Mouse (Mus musculus) CD4-positive helper T cell, adult 2 months (primary cell): Measurements from ENCODE around the gene Rsph10b.
A peak's percentile ranks its signal among the peaks of the same experiment; 100 is the strongest.

Experiments used
- DNase-seq: peaks from one replicate; pipeline ENCODE4 v3.0.0-alpha.2; 2012; ENCODE audit warnings: low read depth, missing footprints, low spot score

The Rsph10b gene

DNA sequence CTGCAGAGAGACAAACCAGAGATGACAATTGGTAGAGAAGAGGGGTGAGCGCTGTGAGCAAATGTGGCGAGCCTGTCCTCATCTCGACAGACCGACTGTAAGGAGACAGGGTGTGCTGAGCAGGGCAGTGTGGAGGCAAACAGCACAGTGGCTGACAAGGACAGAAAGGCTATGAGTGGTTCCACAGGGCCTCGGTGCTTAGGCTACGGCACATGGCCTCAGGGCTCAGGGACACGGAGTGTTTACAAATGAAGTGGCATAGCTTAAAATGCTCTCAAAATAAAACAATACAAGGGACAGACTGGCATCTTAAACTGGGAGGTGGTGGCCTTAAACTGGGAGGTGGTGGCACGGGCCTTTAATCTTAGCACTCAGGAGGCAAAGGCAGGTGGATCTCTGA, 60.4 kb downstream of the Rsph10b start:
- DNase-seq: no peak

GRCm38 (mm10) chr5:143993849-143994248, 61.0 kb downstream of the Rsph10b start:
- no peak for DNase-seq

GRCm38 (mm10) chr5:143994632-143995365, 62.0 kb downstream of the Rsph10b start:
- no peak for DNase-seq

- DNase-seq: no peak
Observed at GRCm38 (mm10) chr5:143999409-143999808, 66.6 kb downstream of the Rsph10b start.

DNA sequence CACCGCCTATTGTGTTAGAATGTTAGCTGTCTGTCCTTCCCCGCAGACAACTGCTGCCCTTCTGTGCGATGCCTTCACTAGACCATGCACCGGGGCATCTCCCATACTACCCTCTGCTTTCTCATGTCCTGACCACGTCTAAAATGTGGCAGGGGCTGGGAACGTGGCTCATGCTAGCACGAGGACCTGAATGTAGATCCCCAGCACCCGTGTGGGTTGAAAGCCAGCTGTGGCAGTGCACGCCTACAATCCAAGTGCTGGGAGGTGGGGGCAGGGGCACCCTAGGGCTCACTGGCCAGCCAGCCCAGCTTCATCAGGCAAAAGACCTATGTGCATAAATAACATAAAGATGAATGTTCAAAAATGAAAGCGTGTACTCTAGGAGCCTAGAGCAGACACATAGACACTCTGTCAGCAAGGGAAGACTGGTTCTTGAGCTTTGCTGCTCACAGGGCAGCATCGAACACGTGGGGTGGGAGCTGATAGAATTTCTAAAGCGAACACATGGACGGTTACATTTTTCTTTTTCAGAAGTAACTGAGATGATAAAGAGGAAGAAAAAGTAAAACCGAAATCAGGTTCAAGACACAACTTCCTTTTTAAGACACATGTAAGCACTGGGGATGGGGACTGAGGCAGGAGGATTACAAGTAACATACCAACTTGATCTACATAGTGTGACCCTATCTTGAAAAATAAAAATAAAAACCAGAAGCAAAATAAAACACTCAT, 69.8 kb downstream of the Rsph10b start:
- no peak for DNase-seq

DNA sequence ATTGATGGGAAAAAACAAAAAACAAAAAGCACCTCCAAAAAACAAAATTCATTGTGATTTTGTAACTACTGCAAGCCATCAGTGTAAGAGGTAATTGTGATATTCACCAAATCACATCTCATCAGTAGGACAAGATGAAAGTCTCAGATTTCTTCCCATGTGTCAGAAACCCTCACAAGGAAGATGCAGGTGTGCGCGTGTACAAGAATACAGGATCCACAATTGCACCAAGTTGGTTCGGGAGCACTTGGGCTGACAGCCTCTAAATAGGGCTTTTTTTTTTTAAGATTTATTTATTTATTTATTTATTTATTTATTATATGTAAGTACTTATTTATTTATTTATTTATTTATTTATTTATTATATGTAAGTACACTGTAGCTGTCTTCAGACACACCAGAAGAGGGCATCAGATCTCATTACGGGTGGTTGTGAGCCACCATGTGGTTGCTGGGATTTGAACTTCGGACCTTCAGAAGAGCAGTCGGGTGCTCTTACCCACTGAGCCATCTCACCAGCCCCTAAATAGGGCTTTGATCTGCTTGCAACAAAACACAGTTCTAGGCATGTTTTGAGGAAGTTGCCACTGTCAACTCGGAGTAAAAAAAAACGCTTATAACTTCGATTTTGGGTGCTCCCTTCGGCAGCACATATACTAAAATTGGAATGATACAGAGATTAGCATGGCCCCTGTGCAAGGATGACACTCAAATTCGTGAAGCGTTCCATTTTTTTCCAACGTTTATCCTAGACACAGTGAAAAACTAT, 80.7 kb downstream of the Rsph10b start:
- DNase-seq: peak; percentile 10

- DNase-seq: peak; percentile 87
Observed at GRCm38 (mm10) chr5:144014551-144015311, 81.9 kb downstream of the Rsph10b start, which contains the start of gene Ccz1. Ccz1 (minus strand) TSS chr5:144014877.

- no peak for DNase-seq
Observed at GRCm38 (mm10) chr5:144015312-144015650, 82.4 kb downstream of the Rsph10b start.

- no peak for DNase-seq
Observed at GRCm38 (mm10) chr5:144015845-144016244, 83.0 kb downstream of the Rsph10b start.

DNA sequence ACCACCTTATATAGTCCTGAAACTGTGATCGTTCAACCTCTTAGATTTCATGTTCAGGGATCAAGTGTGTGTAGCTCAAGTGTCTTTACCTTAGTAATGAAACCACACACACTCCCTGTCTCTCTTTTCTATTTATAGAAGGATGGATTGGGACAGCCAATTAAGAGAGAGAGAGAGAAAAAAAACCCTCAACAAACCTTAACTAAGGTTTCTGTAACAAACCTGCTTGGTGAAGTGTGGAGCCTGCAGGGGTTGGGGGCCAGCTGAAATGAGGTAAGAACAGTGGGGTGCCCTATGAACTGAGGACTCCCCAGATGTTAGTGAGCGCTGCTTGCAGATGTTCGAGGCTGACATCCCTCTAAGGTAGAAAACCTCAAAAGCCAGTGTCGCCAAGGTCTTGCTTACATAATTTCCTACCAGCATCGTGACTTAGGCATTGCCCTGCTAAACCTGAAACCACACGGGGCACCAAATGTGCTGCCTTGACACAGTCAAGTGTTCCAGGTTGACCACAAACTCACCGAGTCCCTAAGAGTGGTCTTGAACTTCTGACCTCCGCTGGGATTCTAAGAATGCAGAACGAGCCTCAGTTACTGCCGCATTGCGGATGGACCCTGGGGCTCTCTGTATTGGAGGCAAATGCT, 93.9 kb downstream of the Rsph10b start, which contains the start of gene Ocm:
Gene Ocm, minus strand, starts transcription at position 51 of the 644 bp plus-strand sequence.
- no peak for DNase-seq

- no peak for DNase-seq
Observed at GRCm38 (mm10) chr5:144032491-144032890, 99.7 kb downstream of the Rsph10b start.

DNA sequence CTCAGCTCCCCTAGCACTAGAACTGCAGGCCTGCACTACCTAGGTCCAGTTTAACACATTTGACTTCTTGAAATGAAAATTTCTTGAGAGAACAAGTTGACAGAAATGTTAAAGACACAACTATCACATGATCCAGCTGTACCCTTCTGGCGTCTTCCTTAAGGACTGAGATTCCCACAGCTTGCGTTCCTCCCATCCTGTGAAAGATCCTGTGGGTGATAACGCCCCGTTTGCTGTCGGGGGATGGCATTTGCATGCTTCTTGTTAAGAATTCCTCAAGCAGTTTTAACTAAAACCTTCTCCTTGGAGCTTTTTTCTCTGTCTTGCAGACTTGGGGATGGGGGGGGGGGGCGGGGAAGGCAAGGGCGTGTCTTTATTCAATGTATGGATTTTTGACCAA, 101.7 kb downstream of the Rsph10b start:
- no peak for DNase-seq
